Mouse (Mus musculus) lung, postnatal 0 days (tissue): ENCODE measurements around the gene Olfr287. TPM values are rescaled to one million over a fixed set of nuclear protein-coding genes. Genes with fewer than 3 reads are reported as not detected.

Source experiments
- ATAC-seq: fragments of 200-750 bp; cut with Nextera tagmentation; 2 replicates; pipeline ENCODE4 v1.8.0; 2017; ENCODE audit warnings: moderate library complexity
- DNase-seq: peaks from one replicate; pipeline ENCODE4 v3.0.0-alpha.2; 2016; ENCODE audit warnings: low spot score
- H3K27ac ChIP-seq: fragments of 300-500 bp; sonication (generic); 2 replicates; pipeline ENCODE4 v1.5.1; 2014; ENCODE audit warnings: antibody characterized with exemption, mild to moderate bottlenecking, low read length, mixed read lengths
- H3K27me3 ChIP-seq: fragments of 300-500 bp; sonication (generic); replicated peaks from 2 replicates; pipeline ENCODE4 v1.6.1; 2014; ENCODE audit warnings: low read length, mixed read lengths; ENCODE audit not compliant: insufficient read depth
- H3K36me3 ChIP-seq: fragments of 300-500 bp; sonication (generic); 2 replicates; pipeline ENCODE4 v1.6.1; 2014; ENCODE audit warnings: low read length, mixed read lengths; ENCODE audit not compliant: insufficient read depth
- H3K4me1 ChIP-seq: fragments of 300-500 bp; sonication (generic); 2 replicates; pipeline ENCODE4 v1.6.1; 2014; ENCODE audit warnings: antibody characterized with exemption, low read depth, low read length, mixed read lengths; ENCODE audit not compliant: insufficient read depth
- H3K4me2 ChIP-seq: fragments of 300-500 bp; sonication (generic); replicated peaks from 2 replicates; pipeline ENCODE4 v1.6.1; 2014; ENCODE audit warnings: low read depth, mild to moderate bottlenecking, low read length, moderate library complexity, mixed read lengths
- H3K4me3 ChIP-seq: fragments of 300-500 bp; sonication (generic); 2 replicates; pipeline ENCODE4 v1.5.1; 2014; ENCODE audit warnings: low read depth, low read length
- H3K9ac ChIP-seq: fragments of 300-500 bp; sonication (generic); replicated peaks from 2 replicates; pipeline ENCODE4 v1.6.1; 2014; ENCODE audit warnings: low read depth, mild to moderate bottlenecking
- H3K9me3 ChIP-seq: fragments of 300-500 bp; sonication (generic); 2 replicates; pipeline ENCODE4 v1.6.1; 2016; ENCODE audit warnings: low read length, mixed read lengths
- CTCF ChIP-seq: IDR thresholded peaks from 2 replicates; pipeline ENCODE4 v1.5.1; 2016; ENCODE audit warnings: antibody characterized with exemption, mild to moderate bottlenecking
- EP300 ChIP-seq: IDR thresholded peaks from 2 replicates; pipeline ENCODE4 v1.6.1; 2016; ENCODE audit warnings: antibody characterized with exemption, mild to moderate bottlenecking, control low read depth
- WGBS: fragments of 180-500 bp; shearing (Covaris S2); extraction: QIAGEN DNeasy Blood & Tissue Kit; methylation state at CpG from one replicate; pipeline ENCODE4 v1.1.7; 2014; 5-methylcytosine and 5-hydroxymethylcytosine counted together
- polyA plus RNA-seq: library from polyadenylated mRNA; unstranded; fragments of >200 nt; fragmentation: Nextera tagmentation; extraction: Ambion mirVana; gene quantifications from 2 replicates; pipeline ENCODE4 v1.2.1, GENCODE M21; 2015

Gene Olfr287
- polyA plus RNA-seq, 1 experiment from 2014 or later = not detected

DNA sequence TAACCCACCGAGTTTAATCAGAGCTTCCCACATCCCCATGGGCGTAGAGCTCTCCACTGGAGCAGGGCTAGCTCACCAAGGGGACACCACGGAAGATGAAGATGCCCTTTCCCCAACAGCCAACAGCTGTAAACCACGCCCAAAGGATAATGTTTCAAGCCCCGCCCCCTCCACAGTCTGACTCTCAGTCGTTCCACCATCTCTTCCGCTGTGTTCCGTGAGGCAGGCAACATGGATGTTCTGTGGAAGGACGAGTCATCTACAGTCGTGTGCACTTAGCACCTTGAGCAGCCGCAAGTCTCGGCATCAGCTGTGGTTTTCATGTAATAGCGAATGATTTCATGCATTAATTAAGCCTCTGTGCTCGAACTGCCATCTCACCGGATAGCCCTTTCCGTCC is 4.8 kb upstream of the Olfr287 start:
- Histone ChIP-seq H3K4me1 (no peaks in the 10 kb centered on the region), H3K9ac (no peak overlapping the region), H3K4me3 (no peak overlapping the region), H3K36me3 (no peaks in the 10 kb centered on the region), H3K27ac (no peak overlapping the region), H3K27me3 (no peaks in the 10 kb centered on the region), H3K9me3 (no peaks in the 10 kb centered on the region), H3K4me2 (no peak overlapping the region)
- DNase-seq (no peak), ATAC-seq (no peak)
- 46% methylated on average over 16 of the region's 16 CpGs for WGBS
- TF ChIP-seq EP300 = no peak
- TF ChIP-seq CTCF = no peak

DNA sequence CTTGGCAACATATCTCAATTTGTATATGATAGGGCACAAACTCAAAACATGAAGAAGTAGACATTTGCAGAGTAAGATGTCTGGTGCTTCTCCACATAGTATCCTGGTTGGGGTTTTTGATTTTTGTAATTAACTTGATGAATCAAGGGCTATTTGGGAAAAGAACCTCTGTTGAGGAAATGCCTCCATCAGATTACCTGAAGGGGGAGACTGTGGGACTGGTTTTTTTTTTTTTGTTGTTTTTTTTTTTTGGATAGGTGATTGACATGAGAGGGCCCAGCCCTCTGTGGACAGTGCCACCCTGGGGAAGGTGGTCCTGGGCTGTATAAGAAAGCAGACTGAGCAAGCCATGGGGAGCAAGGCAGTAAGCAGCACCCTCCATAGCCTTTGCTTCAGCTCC is 1.5 kb upstream of the Olfr287 start:
- no peaks in the 10 kb centered on the region for H3K9me3 ChIP-seq
- no peaks in the 10 kb centered on the region for H3K27me3 ChIP-seq
- H3K4me2 ChIP-seq = no peak overlapping the region
- H3K9ac ChIP-seq = no peak overlapping the region
- H3K27ac ChIP-seq = no peak overlapping the region
- no peaks in the 10 kb centered on the region for H3K36me3 ChIP-seq
- no peaks in the 10 kb centered on the region for H3K4me1 ChIP-seq
- ATAC-seq (no peak), DNase-seq (no peak)
- H3K4me3 ChIP-seq = no peak overlapping the region
- TF ChIP-seq EP300 = no peak
- no peak for TF ChIP-seq CTCF

DNA sequence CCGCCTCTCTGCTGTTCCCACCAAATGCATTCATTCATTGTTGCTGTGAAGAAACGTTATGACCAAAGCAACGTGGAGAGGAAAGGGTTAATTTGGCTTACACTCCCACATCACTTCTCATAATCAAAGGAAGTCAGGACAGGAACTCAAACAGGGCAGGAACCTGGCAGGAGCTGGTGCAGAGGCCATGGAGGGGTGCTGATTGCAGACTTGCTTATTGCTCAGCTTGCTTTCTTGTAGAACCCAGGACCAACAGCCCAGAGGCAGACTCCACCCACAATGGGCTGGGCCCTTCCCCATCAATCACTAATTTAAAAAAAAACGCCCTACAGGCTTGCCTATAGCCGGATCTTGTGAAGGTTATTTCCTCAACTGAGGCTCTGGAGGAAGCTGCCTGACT is 6.7 kb downstream of the Olfr287 start:
- DNase-seq = peak; percentile 13
- whole genome bisulfite sequencing = 44% methylated on average over 5 of the region's 5 CpGs

DNA sequence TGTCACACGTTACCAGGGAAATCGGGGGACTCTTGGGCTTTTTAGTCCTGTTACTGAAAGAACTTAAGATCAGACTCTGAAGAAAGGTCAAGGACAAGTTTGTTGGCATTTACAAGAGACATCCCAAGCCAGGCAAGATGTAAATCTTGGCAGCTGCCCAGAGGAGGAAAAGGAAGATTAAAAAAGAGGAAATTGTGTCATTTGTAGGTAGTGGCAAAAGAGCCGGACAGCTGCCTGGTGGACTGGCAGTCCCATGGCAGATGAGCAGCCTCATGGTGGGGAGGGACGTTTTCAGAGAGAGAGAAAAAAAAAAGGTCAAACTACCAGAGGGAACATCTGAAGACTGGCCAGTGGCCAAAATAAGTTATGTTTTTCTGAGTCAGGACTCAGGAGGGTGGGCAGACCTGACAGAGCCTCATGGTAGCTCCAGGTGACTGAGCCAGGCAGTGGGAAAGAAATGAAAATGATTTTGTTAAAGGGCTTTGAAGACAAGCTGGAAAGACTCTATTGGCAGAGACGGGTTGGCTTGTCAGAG is 7.5 kb downstream of the Olfr287 start:
- no peak overlapping the region for H3K4me2 ChIP-seq
- 0 out of 2 replicates have a peak overlapping the region, but pooled peaks have one; percentile 32 for H3K27ac ChIP-seq
- WGBS = 43% methylated on average over 5 of the region's 5 CpGs
- H3K36me3 ChIP-seq = no peaks in the 10 kb centered on the region
- no peaks in the 10 kb centered on the region for H3K9me3 ChIP-seq
- no peaks in the 10 kb centered on the region for H3K27me3 ChIP-seq
- no peak for TF ChIP-seq CTCF
- no peak; the same call in 1 of the 2 replicates for TF ChIP-seq EP300
- no peak overlapping the region for H3K4me3 ChIP-seq
- H3K4me1 ChIP-seq = no peaks in the 10 kb centered on the region
- ATAC-seq = no peak
- DNase-seq = peak; percentile 11
- H3K9ac ChIP-seq = no peak overlapping the region

More for the DNA sequence above, 6.7 kb downstream of the Olfr287 start:
- peak; percentile 68 for ATAC-seq
- H3K27me3 ChIP-seq = no peaks in the 10 kb centered on the region
- no peak overlapping the region for H3K27ac ChIP-seq
- H3K9ac ChIP-seq = no peak overlapping the region
- no peak overlapping the region for H3K4me2 ChIP-seq
- no peak overlapping the region for H3K4me3 ChIP-seq
- H3K4me1 ChIP-seq = no peaks in the 10 kb centered on the region
- no peaks in the 10 kb centered on the region for H3K9me3 ChIP-seq
- TF ChIP-seq CTCF (no peak), EP300 (no peak)
- no peaks in the 10 kb centered on the region for H3K36me3 ChIP-seq

DNA sequence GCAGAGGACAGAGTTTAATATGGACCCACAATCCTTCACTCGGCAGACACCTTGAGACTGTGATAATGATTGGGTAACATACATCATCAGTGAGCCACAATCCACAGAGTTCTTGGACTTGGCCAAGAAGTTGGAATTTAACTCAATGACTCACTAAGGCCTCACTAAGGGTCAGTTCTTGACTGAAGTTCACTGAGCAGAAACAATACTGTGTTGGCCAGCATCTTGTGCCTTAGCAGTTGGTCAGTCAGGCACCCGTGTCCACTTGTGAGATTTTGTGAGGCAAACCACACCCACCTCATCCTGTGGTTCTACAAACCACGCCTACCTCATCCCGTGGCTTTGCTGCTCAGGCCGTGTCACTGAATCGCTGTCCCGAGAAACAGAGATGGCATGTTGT is 11.2 kb downstream of the Olfr287 start:
- no peak overlapping the region for H3K4me2 ChIP-seq
- H3K4me1 ChIP-seq = no peaks in the 10 kb centered on the region
- 60% methylated on average over 7 of the region's 7 CpGs for WGBS
- no peaks in the 10 kb centered on the region for H3K27me3 ChIP-seq
- ATAC-seq (no peak), DNase-seq (no peak)
- H3K9ac ChIP-seq = no peak overlapping the region
- no peak for TF ChIP-seq EP300
- no peak for TF ChIP-seq CTCF
- H3K9me3 ChIP-seq = no peaks in the 10 kb centered on the region
- no peaks in the 10 kb centered on the region for H3K36me3 ChIP-seq
- no peak overlapping the region for H3K27ac ChIP-seq
- H3K4me3 ChIP-seq = no peak overlapping the region

DNA sequence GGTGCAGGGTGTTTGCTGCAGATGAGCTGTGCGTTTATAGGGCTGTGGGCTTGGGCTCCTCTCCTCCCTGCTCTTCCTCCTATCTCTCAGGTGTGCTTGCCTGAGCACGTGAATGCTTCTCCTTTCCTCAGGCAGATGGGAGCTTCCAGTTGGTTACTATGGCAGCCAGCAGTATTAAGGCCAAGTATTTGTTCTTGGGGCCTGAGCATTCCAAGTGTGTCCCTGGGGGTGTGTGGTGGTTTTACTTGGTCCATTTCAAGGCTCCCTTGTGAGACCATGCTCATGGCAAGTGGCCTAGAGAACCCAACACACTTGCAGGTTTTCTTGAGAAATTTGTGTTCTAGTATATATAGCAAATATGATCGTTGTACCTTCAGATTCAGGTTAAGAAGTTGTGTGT is 25.4 kb downstream of the Olfr287 start, which contains the start of gene Olfr288:
TSS of gene Olfr288 (minus strand) at position 101 of the 400 bp plus-strand sequence.
- no peak within 1 kb of the TSS for H3K9ac ChIP-seq
- H3K36me3 ChIP-seq = no peaks in the 10 kb centered on the region
- no peak within 1 kb of the TSS for H3K4me3 ChIP-seq
- DNase-seq (no peak), ATAC-seq (no peak)
- H3K27me3 ChIP-seq = no peaks in the 10 kb centered on the region
- no peak within 1 kb of the TSS for H3K27ac ChIP-seq
- H3K4me1 ChIP-seq = no peaks in the 10 kb centered on the region
- no peak within 1 kb of the TSS for H3K4me2 ChIP-seq
- no peaks in the 10 kb centered on the region for H3K9me3 ChIP-seq
- WGBS = 67% methylated on average over 3 of the region's 3 CpGs
- TF ChIP-seq EP300 (no peak), CTCF (no peak)

DNA sequence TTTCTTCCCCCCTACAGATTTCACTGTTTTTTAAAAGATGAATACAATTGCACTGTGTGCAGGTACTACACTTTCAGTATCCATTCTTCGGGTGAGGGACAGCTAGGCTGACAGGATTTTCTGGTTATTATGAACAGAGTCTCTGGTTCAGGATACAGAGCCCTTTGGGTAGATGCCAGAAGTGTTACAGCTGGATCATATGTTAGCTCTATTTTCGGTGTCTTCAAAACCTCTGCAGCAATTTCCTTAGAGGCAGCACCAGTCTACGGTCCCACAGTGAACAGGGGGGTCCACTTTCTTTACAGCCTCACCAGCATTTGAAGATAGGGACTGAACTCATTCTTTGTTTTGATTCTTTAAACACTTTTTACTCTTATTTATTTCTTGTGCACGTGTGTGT is 36.4 kb downstream of the Olfr287 start:
- Histone ChIP-seq H3K9ac (no peak overlapping the region), H3K27me3 (no peaks in the 10 kb centered on the region), H3K27ac (no peak overlapping the region), H3K4me2 (no peak overlapping the region), H3K36me3 (no peaks in the 10 kb centered on the region), H3K4me3 (no peak overlapping the region), H3K4me1 (no peaks in the 10 kb centered on the region), H3K9me3 (no peaks in the 10 kb centered on the region)
- TF ChIP-seq CTCF (no peak), EP300 (no peak)
- no peak for ATAC-seq
- 32% methylated on average over 4 of the region's 4 CpGs for WGBS
- no peak for DNase-seq
